Mouse (Mus musculus) right cerebral cortex, postnatal 25 days (tissue): ENCODE results near the gene Prelid3b.

ENCODE experiments used
- DNase-seq: peaks from one replicate; pipeline ENCODE4 v3.0.0; 2022

Gene Prelid3b

DNA sequence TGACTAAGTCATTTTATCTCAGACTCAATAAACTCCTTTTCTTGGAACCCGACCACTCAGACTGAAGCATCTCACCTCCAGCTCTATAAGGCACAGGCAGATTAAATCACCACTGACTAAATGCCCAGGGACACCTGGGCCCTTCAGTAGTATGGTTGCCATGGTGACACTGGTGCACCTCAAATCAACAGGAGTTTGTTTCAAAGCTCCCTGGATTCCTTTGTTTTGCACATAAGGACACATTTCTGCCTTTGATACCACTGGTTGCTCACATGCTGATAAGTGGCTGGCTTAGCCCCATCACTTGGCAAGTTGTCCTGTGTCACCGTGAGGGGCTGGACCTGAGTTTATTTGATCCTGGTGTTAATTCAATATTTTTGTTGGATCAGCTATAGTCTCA is 13.5 kb downstream of the Prelid3b start:
- DNase-seq, result no peak

DNA sequence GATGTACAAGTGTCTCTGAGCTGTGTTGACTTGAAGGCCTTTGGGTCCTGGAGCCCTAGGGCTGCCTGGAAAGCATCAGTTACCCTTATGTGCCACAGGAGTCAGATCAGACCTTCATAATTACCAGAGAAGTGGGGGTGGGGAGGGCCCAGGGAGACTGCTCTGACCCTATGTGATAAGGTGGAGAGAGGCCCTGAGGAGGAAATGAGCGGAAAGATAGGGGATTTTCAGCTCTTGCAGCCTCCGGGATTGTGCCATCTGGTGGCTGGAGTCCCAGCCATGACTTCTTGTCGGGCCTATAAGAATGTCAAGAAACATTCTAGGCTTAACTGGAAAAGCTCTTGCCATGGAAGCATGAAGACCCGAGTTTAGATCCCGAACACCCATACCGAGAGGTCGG is 19.2 kb downstream of the Prelid3b start:
- DNase-seq, result no peak

DNA sequence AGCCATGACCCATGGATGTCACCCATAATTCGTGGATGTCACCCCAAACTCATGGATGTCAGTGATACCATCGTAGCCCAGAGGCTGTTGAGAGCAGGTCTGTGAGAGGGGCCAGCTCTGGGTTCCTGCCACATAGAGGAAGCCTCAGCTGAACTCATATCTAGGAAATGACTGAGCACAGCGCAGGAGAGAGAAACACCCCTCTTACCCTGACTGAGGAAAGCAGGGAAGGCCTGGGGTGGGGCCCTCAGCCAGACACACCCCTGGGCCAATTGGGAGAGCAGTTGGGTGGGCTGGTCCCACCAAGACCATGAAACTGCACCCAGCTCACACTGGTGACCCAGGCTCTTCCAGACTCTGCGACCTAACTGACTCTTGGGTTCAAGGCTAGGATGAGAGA is 22.5 kb downstream of the Prelid3b start, which contains the start of gene Tubb1:
Gene Tubb1 (plus strand): TSS at position 343 of the 400 bp plus-strand sequence.
- no peak for DNase-seq

DNA sequence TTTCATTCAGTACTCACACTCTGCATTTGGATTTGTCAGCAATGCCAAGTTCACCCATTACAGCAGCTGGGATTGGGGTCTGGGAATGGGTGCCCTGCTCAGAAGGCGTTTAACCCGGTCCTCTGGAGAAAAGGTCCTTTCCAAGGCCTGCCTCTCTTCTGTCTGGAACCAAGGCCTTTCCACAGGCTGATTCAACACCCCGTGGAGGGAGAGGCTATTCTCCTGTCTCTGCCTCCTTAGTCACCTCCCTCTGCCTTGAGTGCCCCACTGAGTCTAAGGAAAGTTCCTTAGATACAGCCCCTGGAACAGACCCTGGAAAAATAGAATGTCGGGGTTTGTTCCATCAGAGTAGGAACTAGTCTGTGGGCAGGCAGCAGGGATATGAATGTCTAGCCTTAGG is 24.5 kb downstream of the Prelid3b start:
- DNase-seq, result no peak

DNA sequence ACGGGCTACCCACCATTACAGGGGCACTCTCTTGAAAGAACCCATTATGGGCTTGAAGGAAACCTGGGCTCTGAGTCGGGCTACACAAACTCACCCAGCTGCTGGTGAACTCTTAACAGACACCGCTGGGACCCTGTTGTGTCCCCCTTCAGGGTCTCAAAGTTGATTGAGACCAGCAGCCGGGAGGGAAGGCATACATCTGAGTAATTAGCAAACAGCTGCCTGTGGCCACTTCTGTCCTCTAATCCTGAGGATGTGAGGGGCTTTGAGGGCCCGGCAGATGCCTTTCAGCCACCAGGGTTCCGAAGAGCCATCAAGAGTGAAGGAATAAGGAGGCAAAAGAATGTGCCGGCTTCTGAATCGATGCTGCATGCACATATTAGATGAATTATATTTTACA is 26.0 kb downstream of the Prelid3b start:
- DNase-seq, result no peak

DNA sequence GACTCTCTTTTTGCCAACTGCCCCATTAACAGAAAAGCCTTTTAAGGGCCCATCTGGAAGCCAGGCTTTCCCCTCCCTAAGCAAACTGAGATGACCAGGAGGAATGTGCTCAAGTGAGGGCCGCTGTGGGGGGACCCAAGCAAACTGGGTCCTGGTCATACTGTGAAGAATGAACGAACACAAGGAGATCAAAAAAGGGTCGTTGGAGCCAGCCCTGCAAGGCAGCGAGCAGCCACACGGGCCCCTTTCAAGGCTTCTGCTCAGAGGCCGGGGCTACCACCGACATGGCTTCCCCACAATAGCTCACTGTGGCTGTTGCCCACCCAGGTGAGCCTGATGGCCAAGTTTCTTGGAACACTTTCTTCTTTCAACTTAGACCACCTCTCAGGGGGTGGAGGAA is 26.4 kb downstream of the Prelid3b start:
- no peak for DNase-seq

DNA sequence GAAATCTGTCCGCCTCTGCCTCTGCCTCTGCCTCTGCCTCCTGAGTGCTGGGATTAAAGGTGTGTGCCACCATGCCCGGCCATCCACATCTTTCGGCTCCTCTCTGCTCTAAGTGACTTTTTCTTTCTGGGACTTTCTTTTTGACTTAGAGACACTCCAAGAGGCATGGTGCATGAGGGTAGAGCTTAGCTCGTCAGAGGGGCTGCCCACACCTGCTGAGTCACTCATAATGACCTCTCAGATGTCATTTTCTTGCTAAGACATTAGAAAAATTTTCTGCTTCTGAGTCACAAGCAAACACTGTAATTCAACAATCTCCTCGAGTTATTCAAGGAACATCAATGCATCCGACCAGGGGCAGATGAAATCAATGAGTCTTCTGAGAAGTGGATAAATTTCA is 27.9 kb downstream of the Prelid3b start:
- no peak for DNase-seq

DNA sequence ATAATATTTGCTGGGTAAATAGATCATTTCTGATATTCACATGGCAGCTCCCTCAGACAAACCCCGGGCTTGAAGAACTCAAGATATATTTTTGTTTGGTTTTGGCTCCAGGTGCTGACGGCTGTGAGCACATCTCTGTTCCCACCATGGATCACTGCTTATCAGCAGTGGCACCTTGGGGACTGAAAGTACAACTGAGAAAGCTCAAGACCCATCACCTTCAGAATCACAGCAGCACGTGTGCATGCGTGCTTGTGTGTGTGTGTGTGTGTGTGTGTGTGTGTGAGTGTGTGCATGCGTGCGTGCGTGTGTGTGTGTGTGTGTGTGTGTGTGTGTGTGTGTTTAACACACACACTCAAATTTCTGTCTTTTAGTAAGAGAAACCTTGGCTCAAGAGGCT is 28.5 kb downstream of the Prelid3b start:
- no peak for DNase-seq

DNA sequence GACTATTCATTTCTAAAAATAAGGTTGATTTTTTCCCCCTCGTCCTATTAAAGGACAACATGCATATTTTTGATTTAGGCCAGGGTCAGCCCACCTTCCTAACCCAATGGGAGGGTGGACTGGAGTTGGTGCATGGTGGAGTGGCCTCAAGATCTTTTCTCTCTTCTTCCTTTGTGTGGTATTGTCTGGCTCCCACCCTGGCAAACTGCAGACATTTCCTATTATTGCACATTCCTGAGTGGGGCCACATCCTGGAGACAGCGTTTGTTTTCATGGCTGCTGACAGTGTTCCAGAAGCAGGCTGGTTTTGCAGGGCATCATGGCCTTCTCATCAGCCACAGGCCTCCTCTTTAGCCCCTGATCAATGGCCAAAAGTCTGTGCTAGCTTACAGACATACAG is 29.8 kb downstream of the Prelid3b start:
- no peak for DNase-seq

DNA sequence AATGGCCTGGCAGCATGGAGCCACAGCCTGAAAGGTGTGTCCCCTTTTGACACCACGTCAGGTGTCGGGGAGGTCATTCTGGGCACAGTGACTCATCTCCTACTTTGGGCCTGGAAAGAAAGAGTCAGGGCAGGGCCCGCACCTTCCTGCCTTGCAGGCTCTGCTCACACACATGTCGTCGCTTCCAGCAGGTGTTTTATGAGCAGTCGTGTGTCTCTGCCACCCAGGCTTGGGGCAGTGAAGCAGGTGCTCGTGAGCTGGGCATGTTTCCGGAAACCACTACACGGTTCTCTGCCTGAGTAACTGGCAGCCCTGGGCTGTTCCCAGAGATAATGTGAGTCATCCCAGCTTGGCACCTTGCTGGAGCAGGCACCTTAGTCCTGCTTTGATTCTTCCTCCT is 30.4 kb downstream of the Prelid3b start:
- DNase-seq, result no peak

DNA sequence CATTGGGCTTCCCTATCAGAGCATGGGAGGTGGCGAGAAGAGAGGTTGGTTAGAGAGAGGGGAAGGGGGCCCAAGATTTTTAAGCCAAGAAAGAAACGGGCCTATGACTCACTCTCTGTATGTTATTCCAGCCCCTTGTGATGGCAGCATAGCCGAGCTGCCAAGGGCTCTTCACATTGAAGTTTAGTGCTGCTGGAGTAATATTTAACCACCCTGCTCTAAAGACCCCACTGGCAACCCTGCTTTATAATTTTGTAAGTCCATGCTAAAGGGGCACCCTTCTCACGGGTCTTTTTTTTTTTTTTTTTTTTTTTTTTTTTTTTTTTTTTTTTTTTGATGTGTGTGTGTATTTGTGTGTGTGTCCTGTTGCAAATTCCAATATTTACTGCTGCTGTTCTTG is 31.0 kb downstream of the Prelid3b start:
- no peak for DNase-seq

DNA sequence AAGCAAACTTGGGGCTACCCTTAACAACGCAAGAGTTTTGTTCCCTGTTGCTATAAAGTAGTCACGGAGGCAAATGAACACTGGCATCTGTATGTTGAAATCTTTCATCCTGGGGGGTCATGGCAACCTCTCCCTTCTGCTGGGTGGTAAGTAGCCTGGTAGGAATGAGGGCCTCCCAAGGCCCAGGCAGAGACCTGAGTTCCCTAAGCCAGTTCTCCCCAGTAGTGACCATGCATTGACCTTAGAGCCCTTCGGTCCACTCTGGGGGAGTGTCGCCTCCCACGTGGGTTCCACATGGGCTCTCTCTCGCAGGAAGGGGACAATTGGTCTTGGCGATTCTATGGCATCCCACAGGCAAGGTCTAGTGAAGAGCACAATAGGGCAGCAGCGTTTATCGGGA is 32.9 kb downstream of the Prelid3b start:
- no peak for DNase-seq

DNA sequence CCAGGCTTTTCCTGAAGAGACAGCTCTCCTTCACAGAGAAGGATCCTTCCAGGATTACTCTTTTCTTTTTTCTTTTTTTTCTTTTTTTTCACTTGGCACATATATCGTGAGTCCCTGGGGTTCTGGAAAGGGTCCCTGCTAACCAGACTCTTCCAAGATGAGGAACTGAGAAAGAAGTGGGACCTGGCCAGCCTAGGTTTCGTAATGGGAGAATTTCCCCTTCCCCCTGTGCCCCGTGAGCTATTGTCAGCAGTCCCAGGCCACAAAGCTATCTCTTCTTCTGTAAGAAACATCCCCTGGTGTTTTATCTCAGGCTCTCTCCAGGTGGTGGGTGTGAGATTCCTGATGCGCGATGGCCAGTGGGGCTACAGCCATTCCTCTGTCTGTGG is 33.4 kb downstream of the Prelid3b start:
- DNase-seq, result no peak

DNA sequence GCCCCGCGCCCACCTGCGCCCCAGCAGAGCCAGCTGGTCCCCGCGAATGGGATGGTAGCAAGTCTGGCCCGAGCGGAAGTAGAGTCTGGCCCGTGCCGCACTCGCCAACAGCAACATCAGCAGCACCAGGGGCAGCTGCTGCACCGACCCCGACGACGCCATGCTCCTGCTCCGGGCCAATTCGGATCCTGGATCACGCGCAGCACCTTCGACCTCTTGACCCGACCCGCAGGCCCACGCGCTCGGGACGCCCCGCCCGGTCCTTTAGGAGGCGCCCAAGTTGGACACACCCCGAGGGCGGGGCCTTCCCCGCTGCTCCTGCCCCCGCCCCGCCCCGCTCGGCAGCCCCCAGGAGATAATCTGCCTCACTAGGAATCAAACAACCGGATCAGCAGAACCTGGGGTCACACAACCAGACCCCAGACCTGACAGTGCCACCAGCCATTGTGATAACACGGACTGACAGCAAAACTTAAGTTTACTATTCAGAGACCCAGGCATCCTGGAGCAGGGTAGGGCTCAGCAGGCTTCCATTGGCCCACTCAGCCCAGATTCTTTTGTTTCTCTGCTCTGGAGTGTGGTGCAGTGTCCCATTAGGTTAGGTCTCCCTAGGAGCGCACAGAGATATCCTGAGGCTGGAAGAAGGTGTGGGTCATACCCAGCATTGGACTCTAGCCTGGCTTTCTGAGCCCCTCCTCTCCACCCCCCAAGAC is 34.0 kb downstream of the Prelid3b start, which contains the start of gene Ctsz:
Gene Ctsz (minus strand): TSS at position 303 of the 713 bp plus-strand sequence.
- DNase-seq, result peak; percentile 42

DNA sequence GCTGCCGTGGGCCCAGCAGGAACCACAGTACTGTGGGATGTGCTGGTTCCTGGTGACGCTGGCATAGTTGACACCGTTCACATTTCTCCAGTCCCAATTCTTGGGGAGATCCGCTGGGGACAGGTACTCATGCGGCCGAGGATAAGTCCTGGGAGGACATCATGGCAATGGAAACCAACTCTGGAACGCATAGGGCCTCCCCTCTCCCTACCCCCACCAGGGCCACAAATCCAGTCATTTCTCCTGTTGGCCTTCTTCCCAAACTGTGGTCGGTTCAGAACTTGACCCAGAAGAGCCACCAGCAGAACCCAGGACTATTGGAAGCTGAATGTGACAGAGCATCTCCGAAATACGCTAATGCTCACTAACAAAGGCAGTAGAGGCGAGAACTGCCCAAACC is 34.7 kb downstream of the Prelid3b start:
- no peak for DNase-seq

DNA sequence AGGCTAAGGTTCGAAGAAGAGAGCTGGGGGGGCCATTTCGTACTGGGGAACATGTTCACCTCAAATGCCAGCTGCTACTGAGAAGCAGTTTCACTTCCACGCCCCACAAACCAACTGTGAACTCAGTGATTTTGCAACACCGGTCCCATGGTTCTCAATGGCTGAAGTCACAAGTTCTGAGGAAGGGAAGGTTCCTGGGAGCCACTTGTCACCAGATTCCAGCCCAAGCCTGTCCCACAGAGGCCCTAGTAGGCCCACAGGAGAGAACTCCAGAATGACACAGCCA is 35.2 kb downstream of the Prelid3b start:
- DNase-seq, result no peak

DNA sequence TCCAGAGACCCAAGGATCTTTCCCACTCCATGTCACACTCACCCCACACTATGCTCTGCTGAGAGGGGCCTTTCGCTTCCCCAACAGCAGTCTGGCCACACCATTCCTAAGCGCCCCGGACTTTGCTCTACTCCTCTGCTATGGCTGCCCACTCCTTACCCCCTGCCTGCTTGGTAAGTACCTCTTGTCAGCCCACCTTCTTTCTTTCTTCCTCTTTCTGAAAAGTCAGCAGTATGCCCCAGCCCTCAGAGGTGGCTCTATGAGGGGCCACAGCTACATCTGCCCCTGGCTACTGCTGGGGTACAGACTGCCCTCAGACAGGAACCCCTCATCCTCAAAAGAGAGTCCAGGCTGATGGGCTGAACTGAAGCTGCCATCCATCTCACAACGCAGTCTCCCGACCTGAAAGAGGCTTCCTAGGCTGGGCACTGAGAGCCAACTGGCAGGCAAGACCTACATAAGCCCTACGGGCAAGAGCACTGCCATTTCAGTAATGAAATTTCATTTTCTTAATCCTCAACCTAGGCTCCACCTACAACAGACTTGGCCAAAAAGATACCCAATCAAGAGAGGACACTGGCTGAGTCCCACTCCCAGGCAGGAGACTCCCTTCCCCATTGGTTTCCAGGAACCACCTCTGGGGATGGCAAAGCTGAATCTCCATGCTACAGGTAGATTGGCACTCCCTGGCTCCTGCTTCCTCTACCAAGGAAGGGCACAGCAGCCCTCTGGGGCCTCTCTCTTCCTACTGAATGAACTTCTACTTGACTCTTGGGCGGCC is 35.8 kb downstream of the Prelid3b start:
- no peak for DNase-seq

DNA sequence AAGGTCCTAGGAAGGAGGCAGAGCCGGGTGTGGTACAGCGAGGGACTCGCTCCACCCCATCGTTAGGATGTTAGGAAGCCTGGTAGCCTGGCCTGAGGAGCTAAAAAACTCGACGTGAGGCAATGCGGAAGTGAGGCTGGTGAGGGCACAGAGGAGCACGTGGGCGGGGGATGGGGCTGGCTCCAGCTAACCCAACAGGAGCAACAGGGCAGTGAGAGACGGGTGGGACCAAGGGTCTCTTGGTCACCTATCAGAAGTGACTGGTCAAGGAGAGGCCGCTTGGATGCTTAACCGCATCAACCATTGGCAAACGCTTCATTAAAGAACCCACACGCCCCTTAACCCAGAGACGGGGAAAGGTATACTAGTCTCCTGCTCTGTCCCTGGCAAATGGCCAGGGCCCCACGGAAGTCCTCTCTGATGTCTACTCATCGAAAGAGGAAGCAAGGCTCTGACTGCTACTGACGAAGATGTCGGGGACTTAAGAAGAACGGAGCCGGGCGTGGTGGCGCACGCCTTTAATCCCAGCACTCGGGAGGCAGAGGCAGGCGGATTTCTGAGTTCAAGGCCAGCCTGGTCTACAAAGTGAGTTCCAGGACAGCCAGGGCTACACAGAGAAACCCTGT is 36.7 kb downstream of the Prelid3b start:
- no peak for DNase-seq

DNA sequence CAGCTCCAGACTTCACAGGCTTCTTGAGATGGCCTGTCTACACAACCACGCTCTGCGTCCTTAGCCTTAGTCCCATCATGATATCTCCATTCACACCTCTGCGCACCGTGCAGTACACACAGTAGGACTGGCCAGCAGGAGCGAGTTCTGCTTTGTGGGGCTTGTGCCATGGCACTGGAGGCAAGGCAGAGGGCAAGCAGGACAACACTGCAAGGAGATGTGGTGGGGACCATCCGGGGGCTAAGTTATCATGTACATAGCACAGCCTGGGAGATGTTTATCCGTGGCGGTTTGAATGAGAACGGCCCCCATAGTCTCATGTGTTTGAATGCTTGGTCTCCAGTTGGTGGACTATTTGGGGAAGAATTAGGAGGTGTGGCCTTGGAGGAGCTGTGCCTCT is 37.9 kb downstream of the Prelid3b start:
- no peak for DNase-seq

DNA sequence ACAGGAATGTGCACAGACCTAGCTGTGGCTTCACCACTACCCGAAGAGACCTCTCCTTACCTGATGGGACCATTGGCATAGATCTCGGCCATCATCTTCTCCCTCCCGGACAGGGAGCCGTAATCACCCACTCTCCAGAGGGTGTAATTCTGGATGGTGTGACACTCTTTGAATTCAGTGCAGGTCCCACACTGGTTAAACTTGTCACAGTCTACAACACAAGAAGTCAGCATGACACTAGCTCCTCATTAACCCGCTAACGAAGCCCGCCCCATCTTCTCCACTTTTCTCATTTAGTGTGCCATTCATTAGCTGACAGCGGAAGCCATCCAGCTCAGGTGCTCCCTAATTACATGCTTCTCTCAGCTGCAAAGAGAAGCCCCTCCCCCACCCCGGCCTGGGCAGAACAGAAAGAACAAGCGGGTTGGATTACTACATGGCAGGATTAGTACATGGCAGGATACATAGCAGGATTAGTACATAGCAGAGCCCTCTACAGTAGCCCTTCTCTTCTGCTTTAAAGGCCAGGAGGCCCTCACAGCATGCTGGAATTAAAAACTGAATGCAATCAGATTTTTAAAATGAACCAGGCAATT is 43.8 kb downstream of the Prelid3b start:
- DNase-seq, result no peak

DNA sequence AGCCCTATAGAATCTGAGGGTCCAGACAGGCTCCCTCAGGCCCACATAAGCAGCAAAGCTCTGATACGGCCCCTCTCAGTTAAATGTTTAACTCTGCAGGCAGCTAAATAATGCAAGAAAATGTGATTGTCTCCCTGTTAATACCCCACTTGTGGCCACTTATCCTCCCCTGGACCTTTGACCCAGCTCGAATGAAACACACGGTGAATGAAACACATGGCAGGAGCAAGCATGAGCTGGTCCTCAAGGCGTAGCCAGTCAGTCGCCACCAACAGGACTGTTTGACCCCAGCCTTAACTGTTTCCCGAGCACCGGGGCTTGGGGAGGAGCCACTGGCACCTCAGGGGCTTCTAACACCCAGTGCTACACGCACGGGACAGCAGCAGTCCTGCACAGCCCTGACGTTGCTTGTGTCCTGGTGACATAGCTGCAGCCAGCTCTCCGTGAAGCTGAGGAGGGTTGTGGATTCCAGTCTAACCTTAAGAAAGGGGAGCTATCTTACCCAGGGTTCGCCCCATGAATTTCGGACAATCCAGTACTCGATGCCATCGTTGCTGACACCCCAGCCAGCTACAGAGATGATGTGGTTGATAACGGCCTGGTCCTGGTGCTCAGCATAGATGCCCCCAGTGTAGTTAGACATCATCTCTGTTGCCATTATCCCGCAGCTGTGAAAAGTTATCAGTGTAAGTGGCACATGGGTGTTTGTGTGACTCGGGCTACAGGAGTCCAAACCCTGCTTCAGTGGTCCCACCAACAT is 44.6 kb downstream of the Prelid3b start:
- DNase-seq, result no peak

DNA sequence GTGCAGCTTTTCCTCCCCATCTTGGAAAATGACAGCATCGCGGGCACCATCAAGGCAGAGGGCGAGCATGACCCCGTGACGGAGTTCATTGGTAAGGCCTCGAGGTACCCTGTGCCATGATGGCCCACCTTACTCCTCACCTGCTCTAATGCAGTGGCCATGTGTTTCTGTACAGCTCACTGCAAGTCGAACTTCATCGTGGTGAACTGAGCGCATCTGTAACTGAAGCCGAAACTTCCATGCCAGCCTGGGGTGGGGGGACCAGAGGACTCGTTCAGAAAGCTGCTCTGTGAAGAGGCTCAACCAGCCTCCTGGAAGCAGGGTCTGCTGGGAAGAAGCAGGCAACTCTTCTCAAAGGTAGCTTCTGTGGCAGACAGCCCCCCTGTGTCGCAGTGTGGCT is 46.0 kb downstream of the Prelid3b start:
- DNase-seq, result no peak
